Mouse (Mus musculus) cerebellum, adult 9-11 months (tissue): ENCODE data around the gene S100a13.

Experiments used
- DNase-seq: peaks from one replicate; pipeline ENCODE4 v3.0.0; 2022

Gene S100a13

DNA sequence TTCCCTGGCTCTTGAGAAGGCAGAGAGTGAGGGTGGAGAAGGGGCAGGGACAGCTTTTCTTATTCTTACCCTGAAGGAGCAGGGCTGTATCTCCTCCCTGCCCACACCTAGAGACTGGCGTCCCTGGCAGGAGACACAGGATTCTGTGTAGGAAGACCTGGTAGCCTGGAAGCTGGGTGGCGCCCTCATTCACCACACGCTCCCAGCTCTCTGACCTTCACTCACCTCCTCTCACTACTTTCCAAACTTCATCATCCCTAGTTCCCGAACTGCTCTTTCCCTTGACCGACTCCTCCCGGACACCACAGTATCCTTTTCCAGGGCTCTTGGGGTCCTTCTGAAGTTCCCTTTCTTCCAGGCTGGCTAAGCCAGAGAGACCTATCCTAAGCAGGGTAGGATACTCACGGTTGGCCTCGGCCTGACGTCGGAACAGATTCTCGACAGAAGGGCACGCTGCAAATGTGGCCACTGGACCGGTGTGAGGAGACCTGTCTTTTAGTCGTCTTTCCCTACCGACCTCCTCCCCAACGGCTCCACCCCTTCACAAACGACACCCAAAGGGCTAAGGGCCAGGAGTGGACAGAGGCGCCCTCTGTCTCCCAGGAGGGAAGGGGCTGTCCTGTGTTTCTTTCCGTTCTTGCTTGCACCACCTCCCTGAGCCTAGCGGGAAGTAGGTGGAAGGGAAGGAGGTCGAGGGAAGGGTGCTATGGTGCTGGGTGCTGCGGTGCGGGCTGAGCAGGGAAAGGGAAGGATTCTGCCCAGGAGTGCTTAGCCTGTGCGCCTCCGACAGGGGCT lies at the start of gene S100a13, which contains the start of gene S100a1:
S100a13 (plus strand) TSS at position 640 of the 795 bp plus-strand sequence.
S100a1 (minus strand) TSS at position 597 of the 795 bp plus-strand sequence.
- DNase-seq = peak; percentile 58

DNA sequence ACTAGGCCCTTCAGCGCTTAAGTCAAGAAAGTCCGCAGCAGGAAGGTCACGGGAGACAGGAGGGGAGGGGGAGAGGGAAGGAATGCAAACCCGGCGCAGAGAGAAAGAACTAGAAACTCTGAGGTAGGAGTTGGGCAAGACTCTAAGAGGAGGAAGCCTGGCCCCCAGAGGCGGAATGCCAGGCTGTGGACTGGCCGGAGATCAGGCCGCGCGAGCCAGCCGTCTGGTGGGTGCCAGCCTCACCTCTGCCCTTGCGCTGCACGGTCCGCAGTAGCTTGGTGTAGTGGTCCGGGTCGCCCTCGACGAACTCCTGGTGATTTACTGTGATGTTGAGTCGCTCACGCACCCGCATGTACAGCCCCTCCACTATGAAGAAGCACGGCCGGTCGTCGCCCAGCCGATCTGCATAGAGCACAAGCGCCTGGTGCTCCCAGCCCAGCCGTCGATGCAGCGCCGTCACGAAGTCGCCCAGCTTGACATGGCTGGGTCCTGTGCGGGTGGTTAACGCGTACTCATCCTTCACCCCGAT lies 49.6 kb upstream of the S100a13 start:
- DNase-seq = no peak

DNA sequence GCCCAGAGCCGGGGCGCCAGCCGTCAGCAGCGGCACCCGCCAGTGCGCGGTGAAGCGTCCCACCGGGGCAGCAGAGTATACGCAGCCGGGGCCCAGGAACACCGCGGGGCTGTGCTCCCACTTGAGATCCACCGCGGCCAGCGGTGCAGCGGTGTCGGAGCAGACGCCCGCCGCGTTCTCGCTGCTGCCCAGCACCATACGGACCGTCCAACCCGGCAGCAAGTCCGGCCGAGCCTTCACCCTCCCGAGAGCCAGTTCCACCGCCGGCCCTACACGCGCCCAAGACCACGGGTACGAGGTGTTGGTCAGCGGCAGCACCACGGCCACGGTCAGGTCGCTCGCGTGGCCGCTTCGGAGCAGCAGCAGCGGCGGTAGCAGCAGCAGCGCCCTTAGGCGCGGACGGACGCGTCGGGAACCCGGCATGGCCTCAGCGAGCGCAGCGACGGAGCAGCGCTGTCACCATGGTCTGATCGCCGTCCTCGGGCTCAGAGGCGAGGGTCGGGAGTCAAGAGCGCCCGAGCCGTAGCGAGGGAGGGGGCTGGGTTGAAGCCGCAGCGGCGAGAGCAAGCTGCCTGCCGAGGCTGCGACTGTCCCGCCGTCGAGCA lies 49.1 kb upstream of the S100a13 start:
- no peak for DNase-seq

DNA sequence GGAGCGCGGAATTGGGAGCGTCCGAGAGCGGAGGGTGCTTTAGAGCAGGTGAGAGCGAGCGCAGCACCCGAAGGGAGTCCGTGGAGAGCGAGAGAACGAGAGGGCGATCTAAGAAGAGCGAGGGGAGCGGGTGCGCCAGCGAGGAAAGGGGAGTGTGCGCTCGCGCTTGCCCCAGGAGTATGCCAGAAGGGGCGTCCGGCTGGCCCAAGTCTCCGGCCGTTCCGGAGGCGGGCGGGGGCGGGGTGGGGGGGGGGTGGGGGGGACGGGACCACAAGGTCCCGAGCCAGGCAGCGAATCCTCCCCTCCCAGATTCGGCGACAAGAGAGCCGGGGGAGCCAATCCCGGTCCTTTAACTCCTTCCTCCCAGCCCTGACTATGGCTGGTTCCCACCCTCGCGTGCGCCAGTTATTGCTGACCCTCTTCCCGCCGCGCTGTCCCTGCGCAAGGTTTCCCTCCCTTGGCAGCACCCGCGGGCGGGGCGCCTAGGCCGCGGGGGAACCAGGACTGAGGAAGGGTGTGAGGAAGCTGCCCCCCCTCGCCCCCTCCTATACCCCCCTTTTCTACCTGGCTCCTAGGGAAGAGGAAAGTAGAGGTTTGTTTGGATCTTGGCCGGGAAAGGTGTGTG lies 48.4 kb upstream of the S100a13 start, which contains the start of gene Npr1:
Npr1 (minus strand) TSS at position 181 of the 625 bp plus-strand sequence.
- no peak for DNase-seq

DNA sequence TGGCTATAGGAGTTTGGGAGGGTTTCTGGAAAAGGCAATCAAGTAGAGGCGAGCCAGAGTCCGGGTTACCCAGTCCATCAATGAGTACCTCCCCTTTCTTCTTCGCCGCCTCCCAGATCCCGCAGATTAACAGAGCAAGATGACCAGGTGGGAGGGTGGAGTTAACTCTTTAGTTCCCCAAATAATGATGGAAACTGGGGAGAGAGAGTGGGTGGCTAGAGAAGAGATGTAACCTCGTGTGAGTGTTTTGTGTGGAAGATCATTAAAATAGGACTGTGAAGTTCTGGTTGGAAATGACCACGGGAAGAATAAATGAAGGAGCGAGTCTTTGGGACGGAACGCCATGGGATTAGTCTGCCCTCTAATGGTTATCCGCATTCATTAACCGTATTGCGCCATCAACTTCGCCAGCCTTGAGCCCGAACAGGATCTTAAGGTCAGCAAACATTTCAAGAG lies 47.9 kb upstream of the S100a13 start:
- DNase-seq = peak; percentile 63

DNA sequence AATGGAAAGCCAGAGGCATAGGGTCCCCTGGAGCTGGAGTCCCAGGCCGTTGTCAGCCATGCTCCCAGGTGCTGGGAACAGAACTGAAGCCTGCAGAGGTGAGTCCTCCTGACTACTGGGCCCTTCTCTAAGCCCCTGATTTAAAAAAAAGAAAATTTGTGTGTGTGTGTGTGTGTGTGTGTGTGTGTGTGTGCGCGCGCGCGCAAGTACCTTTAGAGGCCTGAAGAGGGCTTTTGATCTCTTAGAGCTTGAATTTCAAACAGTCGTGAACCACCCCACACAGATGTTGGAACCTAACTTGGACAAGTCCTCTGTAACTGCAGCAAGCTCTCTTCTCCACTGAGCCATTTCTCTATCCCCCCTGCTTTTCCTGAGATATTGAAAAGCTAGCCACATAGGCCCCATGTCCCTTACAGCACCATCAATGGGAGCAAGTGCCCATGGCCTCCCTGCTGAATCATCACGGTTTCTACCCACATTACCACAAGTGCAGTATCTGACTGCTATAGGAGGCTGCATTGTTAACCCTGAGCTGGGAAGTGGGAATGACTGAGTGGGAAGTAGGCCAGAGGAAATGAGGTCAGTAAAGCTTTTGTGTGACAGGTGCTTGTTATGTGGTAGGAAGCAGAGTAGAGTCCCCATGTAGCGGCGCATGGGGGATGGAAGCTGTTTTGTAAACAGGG lies 46.5 kb upstream of the S100a13 start:
- DNase-seq = no peak

DNA sequence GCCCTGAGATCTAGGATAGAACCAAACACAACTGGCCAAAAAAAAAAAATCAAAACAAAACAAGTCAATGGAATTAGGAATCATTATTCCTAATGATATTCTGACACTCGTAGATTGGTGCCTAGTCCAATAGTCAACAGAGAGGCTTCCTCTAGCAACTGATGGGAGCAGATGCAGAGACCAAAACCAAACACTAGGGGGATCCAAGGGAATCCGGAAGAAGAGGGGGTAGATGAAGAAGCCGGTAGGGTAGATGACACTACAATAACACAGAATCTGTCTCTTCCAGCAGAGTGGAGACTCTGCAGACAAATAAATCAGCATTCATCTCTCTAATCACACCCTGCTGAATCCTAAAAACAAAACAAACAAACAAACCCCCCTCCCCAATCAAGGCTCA lies 42.0 kb upstream of the S100a13 start:
- DNase-seq = no peak

DNA sequence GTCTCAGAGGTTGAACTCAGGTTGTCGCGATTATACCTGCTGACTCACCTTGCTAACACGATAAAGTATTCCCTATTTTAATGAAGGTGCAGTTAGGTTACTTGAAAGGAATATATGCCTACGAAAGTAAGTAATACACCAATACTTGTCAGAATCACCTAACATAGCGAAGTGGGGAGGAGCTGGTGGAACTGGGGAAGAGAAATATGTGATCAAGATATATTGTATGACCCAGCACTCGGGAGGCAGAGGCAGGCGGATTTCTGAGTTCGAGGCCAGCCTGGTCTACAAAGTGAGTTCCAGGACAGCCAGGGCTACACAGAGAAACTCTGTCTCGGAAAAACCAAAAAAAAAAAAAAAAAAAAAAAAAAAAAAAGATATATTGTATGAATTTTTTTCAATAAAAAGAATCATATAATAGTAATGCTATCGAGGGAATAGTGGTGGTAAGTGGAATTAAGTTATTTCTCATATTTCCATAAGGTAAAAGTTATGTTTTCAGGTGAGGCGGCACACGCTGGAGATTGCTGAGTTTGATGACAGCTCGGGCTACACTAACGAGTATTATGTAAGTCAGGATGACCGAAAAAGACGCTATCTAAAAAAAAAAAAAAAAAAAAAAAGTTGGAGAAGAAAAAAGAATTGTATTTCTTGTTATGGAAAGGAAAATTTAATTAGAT lies 38.9 kb upstream of the S100a13 start:
- DNase-seq = peak; percentile 59

DNA sequence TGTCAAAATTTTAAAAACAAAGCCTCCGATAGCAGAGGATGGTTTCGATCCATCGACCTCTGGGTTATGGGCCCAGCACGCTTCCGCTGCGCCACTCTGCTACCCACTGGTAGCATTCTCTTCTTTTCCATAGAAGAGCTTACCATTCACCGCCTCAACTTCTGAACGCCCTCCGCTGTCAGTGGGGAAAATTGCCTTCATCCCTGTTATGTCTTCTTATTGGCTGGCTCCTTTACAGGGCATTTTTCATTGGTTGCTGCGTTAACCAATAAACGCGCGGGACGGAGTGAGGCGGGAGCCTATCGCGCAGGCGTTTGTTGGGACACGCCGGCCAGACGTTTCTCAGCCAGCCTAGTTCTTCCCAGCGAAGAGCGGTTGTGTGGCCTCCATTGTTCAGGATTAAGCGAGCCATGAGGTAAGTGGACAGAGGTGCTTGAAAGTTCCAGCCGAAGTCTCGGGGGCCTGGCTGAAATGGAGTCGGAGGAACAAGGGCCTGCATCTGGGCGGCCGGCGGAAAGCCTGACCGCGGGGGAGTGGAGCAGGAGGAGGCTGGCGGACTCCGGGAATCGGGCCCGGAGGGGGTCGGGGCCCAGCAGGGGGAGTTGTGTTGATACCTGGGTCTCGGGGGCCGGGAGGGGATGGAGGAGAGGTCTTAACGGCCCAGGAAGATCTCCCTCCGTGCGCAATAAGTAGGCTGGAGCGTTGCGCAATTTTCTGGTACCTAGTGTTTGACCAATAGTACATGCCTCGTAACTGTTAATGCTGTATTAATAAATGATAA lies 38.2 kb upstream of the S100a13 start, which contains the start of gene Ilf2:
Ilf2 (plus strand) TSS at position 296 of the 781 bp plus-strand sequence.
- DNase-seq = peak; percentile 98

DNA sequence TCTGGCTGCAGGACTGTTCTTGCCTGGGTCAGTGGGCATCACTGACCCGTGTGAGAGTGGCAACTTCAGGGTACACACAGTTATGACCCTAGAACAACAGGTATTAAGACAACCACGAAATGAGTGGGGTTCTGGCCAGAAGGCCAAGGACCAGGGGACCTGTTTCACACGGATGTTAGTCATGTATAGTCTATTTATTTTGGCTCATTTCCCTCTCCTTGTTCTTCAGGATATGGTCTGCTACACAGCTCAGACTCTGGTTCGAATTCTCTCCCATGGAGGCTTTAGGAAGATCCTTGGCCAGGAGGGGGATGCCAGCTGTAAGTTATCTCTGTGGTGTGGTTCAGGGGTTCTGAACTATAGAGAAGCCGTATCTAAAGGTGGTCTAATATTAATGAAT lies 27.2 kb upstream of the S100a13 start:
- DNase-seq = no peak

DNA sequence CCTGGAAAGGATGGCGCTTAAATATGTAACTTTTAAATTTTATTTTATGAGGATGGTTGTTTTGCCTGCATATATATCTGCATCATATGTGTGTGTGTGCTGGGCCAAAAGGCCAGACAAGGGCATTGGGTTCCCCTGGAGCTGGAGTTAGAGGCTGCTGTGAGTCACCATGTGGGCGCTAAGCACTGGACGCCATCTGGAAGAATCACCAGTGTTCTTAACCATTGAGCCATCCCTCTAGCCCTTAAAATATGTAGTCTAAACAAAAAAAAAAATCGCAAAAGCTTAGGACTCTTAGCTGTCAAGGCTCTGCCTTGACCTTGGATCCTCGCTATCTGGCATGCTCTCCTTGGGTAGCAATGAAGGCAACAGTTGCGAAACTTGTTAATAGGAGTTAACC lies 25.7 kb upstream of the S100a13 start:
- DNase-seq = no peak

DNA sequence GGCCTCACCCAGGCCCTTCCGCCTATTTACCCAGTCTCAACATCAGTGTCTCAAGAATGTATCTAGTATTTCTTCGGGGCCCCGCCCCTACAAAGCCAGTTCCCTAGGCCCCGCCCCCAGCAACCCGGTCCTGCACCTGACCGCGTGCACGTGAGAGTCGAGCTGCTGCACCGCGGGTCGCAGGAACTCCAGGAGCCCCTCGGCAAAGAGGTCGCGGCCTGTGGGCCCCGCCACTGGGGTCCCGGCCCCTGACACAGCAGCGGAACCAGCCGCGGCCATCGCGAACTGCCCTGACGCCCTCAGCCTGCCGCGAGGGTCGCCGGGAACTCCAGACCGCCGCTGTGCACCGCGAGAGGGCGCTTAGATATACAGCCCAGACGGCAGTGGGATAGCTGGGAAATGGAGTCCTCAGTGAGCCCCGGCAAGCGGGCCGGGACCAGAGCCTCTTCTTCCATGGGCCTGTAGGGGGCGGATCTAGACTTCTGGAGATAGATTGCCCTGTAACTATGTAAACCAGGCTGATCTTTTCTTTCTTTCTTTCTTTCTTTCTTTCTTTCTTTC lies 23.5 kb upstream of the S100a13 start, which contains the start of gene Snapin:
Snapin (minus strand) TSS at position 338 of the 561 bp plus-strand sequence.
- DNase-seq = peak; percentile 94

DNA sequence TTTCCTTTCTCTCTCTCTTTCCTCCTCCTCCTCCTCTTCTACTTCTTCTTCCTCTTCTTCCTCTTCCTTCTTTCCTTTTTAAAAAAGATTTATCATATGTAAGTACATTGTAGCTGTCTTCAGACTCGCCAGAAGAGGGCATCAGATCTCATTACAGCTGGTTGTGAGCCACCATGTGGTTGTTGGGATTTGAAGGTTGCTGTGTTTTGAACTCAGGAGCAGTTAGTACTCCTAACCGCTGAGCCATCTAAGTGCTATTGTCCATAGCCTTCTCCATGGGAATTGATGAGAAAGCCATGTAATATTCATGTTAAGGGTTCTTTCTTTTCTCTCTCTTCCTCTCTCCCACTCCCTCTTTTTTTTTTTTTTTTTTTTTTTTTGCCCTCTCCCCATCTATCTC lies 22.9 kb upstream of the S100a13 start:
- peak; percentile 61 for DNase-seq

DNA sequence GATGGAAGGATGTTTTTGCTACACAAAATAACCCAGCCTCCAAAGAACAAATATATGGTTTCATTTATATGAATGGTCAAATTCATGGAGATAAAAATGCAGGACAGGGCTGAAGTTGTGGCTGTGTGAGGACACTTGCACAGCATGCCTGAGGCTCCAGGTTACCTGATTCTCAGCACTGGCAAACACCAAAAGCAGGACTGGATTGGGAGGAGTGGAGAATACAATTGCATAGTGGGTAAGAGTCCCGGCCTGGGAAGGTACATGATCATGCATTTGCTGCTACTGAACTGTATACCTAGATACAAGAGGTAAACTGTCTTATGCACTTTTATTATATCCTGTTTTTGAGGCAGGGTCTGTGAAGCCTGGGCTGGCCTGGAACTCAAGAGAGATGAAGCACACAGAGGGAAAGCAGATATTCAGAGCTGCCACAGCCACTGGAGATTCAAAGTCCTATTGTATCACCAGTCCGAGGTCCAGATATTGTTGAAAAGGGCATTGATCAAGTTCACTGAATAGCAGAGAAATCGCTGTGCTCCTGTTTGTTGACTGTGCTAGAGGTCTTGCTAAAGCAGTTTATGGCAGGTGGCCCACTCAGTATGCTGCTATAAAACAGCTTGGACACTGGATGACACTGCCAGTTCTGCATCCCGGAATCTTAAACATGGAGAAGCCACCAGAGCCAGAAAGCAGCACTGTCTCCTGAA lies 20.2 kb upstream of the S100a13 start:
- DNase-seq = no peak

DNA sequence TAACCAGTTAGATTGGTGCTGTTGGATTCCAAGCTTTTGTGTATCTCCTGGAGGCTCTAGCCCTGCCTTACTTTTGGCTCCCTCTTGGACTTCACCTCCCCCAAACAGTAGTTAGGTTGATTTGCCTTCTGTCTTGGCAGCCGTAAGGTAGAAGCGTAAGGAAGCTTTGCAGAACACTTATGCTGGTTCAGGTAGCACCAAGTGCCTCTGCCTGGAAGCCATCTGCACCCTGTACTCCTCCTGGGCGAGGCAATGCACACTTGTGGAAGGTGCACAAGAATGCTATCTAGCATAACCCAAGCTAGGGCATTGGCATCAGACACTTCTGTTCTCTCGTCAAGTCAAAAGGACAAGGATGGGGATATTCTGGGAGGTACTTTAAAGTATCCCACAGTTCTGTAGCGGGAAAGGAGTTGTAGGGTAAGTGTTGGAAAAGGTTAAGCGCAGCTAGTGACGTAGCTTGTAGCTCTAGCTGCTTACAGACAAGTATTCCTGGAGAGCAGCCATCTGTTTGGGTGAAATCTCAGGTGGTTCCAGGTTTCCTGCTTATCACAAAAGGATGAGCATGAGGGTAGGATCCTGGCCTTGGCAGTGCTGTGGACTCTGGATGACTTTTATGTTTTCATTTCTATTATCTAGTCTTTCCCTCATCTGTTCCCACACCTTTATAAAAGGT lies 18.2 kb upstream of the S100a13 start:
- DNase-seq = no peak

DNA sequence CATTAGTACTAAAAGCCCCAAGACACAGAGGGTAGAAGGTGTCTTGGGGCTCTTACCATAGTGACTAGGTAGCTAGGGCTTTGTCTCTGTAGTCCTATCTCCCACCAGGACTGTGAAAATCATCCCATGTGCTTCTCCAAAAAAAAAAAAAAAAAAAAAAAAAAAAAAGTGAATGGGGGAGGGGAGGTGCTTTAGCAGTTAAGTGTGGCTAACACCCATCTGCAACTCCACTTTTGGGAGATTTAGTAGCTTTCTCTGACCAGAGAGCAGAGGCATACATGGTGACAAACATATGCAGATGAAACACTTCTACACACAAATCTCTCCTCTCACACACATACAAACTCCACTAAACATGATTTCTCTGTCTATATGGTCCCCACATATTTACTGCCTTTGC lies 16.6 kb upstream of the S100a13 start:
- no peak for DNase-seq

DNA sequence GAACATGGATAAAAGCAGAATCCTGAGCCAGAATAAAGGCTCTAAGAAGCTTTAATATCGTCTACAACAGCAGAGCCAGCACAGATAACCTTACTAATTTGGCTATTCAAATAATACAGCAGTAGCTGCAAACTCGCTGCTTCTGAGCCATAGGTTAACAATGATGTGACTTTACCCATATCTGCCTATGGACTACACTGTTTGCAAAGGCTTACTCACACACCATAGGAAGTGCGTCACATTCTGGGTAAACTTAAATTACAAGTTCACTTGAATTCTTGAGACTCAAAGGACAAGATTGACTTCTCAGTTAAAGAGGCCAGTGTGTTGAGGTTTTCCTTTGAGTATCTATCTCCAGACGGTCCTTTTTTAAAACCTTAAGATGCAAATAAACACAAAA lies 10.8 kb upstream of the S100a13 start:
- DNase-seq = no peak

DNA sequence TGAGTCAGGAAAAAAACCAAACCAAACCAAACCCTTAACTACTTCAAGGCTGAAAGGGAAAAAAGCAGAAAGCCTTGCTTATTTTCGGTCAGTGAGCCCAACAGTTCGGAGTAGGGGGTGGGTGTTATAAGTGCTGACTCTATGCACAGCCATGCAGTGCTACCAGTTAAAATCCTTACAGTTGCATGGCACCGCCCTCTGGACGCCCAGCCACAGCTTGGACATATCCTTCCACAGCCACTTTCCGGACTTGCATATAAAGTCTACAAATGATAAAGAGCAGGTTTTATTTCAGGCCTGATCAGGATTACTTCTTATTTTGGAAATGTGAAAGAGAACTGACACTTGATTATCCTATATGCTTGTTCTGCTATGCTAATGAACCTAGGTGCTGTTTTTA lies 9.0 kb upstream of the S100a13 start:
- no peak for DNase-seq

DNA sequence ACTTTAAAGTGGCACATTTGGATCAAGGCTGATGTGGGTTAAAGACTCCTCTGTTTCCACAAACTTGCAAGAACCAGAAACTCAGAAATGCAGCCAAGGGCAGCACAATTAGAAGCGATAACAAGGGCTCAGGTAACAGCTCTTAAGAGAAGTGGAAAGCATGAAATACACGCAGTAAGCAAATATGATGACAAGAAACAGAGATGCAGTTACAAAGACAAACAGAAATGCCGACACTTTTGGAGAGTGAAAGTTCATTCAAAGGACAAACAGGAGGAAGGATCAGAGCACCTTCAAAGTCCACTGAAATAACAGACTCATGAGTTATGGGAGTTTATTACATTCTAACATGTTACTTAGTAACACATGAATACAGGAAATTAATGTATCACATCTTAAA lies 7.9 kb upstream of the S100a13 start:
- no peak for DNase-seq
